Mouse (Mus musculus): ENCODE measurements around the gene Foxp1.

- TF ChIP-seq CTCF (IDR thresholded peaks at IDR 0.05; ENCODE audit: low read depth) (no peak), EP300 (IDR thresholded peaks at IDR 0.05; ENCODE audit: low read depth) (no peak)
These were observed 178.2 kb downstream of the Foxp1 start for GRCm38 (mm10) chr6:99344357-99344756.
